Mouse (Mus musculus): ENCODE measurements around the gene Wdr34. TPM values are rescaled to one million over a fixed set of nuclear protein-coding genes. Genes with fewer than 3 reads are reported as not detected.
"Not testable (repeated sequence)": the region's sequence is repeated elsewhere in the genome, so short reads cannot be mapped to it uniquely, and the experiment has no call there.

Gene Wdr34
- polyA plus RNA-seq, 1 experiment from 2014 or later, result 29.0 TPM

DNA sequence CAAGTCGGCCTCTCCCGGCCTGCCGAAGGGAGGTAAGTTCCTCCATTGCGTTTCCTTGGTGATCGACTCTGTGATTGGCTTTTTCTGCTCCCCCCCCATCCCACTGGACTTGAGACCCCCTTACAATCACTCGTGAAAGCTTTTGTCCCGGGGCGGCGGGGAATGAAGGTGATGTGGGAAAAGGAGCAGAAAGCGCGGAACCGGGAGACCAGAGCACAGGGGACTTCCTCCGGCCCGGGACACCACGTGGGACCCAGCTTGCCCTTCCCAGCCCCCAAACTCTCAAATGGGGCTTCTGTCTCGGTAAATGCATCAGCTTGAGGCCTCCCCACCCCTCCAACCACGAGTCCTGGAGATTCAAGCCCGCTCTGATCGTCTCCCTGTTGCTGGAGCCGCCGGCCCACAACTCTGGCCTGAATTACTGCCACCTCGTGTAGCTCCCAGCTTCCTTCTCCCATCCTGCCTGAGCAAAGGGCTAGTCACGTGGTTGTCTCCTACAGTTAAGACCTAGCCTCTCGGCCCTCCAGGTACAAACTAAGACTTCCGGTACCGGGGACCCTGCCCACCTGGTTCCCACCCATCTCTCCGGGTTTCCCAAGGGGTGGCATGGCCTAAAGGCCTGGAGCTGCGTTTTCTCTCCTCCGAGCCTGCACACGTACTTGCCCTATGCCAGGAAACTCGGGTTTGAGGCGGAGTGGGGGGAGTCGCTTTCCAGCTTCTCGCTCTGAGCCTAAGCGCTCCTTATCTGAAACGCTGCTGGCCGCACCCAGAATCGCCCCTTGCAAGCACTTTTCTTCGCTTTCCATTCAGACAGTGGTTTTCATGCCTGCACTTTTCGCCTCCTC, 13.8 kb upstream of the Wdr34 start:
- peak overlapping the region; percentile 80 for H3K9ac ChIP-seq (ENCODE audit: low read depth, low read length)
- DNase-seq (ENCODE audit: low spot score), result peak; percentile 88
- no peaks in the 10 kb centered on the region for H3K36me3 ChIP-seq (ENCODE audit: control insufficient read depth, insufficient read depth, low read length)
- peak overlapping the region; percentile 85 for H3K27ac ChIP-seq (replicated peaks; ENCODE audit: low read depth, low read length)
- H3K9me3 ChIP-seq (ENCODE audit: control insufficient read depth, low read length), result no peaks in the 10 kb centered on the region
- WGBS, result under 1% methylated on average over 36 of the region's 40 CpGs
- H3K4me3 ChIP-seq (ENCODE audit: low read depth, low read length), result peak overlapping the region; percentile 58
- peaks cover 20% of the 10 kb centered on the region for H3K4me1 ChIP-seq (ENCODE audit: control insufficient read depth, insufficient read depth, low read length)
- H3K4me2 ChIP-seq (ENCODE audit: low read depth, low read length), result peak overlapping the region; percentile 73
- peak; percentile 31 for ATAC-seq (ENCODE audit: low read depth)
- H3K27me3 ChIP-seq (replicated peaks; ENCODE audit: control insufficient read depth, insufficient read depth, low read length), result no peaks in the 10 kb centered on the region

DNA sequence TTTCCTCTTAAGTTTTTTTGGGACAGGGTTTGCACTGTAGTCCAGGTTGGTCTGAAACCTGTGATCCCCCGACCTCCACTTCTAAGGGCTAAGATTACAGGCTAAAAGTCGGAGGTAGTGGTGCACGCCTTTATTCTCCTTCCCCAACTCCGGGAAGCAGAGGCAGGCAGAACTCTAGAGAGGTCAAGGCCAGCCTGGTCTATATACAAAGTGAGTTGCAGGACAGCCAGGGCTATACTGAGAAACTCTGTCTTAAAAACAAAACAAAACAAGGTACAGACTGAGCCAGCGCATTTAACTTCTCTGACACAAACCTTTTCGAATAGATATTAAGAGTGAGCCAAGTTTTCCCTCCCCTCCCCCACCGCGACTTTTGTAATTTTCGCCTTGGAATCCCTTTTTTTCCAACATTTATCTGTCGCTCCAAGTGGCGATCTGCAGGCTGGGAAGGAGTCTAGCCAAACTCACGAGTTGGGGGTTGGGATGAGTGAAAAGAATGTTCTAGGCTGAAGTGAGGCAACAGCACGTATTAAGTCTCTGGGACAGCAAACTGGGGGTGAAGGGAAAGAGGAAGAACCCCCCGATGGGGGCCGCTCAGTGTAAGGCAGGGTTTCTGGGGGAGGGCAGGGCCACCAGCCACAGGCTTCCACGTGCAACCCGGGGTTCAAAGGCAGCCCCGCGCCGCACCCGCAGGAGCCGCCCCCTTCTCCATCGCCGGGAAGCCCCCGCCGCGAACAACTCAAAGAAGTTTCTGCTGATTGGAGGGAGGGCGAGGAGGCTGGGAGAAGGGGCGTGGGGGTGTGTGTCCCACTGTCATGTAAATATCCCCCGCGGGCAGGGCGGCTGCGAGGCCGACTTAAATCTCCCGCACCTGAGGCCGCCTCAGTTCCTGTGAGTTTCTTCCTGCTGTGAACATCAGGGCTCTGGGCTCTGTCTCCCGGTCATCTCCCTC, 12.8 kb upstream of the Wdr34 start:
- peak overlapping the region; percentile 58 for H3K4me3 ChIP-seq (ENCODE audit: low read depth, low read length)
- H3K4me1 ChIP-seq (ENCODE audit: control insufficient read depth, insufficient read depth, low read length), result peaks cover 20% of the 10 kb centered on the region
- H3K9ac ChIP-seq (ENCODE audit: low read depth, low read length), result peak overlapping the region; percentile 80
- peak; percentile 93 for DNase-seq (ENCODE audit: low spot score)
- 10% methylated on average over 28 of the region's 37 CpGs for WGBS
- H3K4me2 ChIP-seq (ENCODE audit: low read depth, low read length), result peak overlapping the region; percentile 73
- ATAC-seq (ENCODE audit: low read depth), result peak; percentile 12; the same call in 1 of the 2 replicates
- peak overlapping the region; percentile 85 for H3K27ac ChIP-seq (replicated peaks; ENCODE audit: low read depth, low read length)
- no peaks in the 10 kb centered on the region for H3K27me3 ChIP-seq (replicated peaks; ENCODE audit: control insufficient read depth, insufficient read depth, low read length)
- no peaks in the 10 kb centered on the region for H3K36me3 ChIP-seq (ENCODE audit: control insufficient read depth, insufficient read depth, low read length)
- H3K9me3 ChIP-seq (ENCODE audit: control insufficient read depth, low read length), result no peaks in the 10 kb centered on the region

DNA sequence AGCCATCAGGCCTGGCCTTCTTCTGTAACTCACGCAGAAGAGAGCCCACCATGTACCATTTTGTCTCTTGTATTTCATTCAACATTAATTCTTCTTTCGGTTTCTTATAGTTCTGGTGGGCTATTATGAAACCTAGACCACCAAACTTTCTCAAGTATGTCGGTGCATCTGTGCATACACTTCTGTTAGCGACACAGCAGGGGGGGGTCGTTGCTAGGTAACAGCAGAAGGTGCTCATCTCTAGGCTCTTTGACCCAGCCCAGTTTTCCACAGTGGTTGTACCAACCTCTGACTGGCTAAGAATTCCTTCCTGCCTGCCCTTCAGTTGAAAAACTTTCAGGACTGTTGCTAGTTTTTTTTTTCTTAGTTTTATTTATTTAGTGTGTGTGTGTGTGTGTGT, 9.7 kb upstream of the Wdr34 start:
- 54% methylated on average over 5 of the region's 5 CpGs for WGBS
- no peak for DNase-seq (ENCODE audit: low spot score)
- no peaks in the 10 kb centered on the region for H3K9me3 ChIP-seq (ENCODE audit: control insufficient read depth, low read length)
- no peaks in the 10 kb centered on the region for H3K36me3 ChIP-seq (ENCODE audit: control insufficient read depth, insufficient read depth, low read length)
- no peak overlapping the region for H3K4me3 ChIP-seq (ENCODE audit: low read depth, low read length)
- no peak overlapping the region for H3K27ac ChIP-seq (replicated peaks; ENCODE audit: low read depth, low read length)
- 0 out of 2 replicates have a peak, but pooled peaks cover 4% of the 10 kb centered on the region for H3K4me1 ChIP-seq (ENCODE audit: control insufficient read depth, insufficient read depth, low read length)
- H3K9ac ChIP-seq (ENCODE audit: low read depth, low read length), result no peak overlapping the region
- H3K4me2 ChIP-seq (ENCODE audit: low read depth, low read length), result no peak overlapping the region
- no peak for ATAC-seq (ENCODE audit: low read depth)
- H3K27me3 ChIP-seq (replicated peaks; ENCODE audit: control insufficient read depth, insufficient read depth, low read length), result no peaks in the 10 kb centered on the region

DNA sequence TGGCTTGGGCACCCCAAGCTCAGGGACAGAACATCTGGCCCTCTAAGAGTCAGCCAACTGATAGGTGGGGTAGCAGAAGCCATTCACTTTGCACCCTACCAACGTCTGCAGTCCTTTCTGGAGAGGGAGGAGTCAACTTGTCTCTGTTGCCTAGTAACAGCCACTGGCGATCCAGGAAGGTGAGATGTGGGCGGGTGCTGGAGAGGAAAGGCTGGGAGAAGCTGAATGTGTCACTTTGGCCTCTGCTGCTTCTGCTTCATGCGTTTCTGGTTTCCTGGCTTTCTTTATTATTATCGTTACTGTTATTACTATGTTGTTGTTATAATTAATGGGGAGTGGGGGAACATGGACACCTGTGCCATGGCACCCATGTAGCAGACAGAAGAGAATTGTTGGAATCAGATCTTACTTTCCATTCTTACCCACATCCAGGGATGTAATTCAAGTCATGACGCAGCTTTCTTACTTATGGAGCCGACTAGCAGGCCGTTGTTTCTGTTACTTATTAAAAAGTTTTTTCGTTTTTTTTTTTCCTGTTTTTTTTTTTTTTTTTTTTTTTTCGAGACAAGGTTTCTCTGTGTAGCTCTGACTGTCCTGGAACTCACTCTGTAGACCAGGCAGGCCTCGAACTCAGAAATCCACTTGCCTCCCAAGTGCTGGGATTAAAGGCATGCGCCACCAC, 8.7 kb upstream of the Wdr34 start, which contains the start of gene Set:
Set (plus strand) TSS at position 156 of the 682 bp plus-strand sequence.
- WGBS, result 44% methylated on average over 12 of the region's 12 CpGs
- Histone ChIP-seq H3K4me3 (ENCODE audit: low read depth, low read length) (no peak within 1 kb of the TSS), H3K4me1 (ENCODE audit: control insufficient read depth, insufficient read depth, low read length) (no peaks in the 10 kb centered on the region), H3K4me2 (ENCODE audit: low read depth, low read length) (no peak within 1 kb of the TSS), H3K36me3 (ENCODE audit: control insufficient read depth, insufficient read depth, low read length) (no peaks in the 10 kb centered on the region), H3K9me3 (ENCODE audit: control insufficient read depth, low read length) (no peaks in the 10 kb centered on the region), H3K9ac (ENCODE audit: low read depth, low read length) (no peak within 1 kb of the TSS), H3K27ac (replicated peaks; ENCODE audit: low read depth, low read length) (no peak within 1 kb of the TSS), H3K27me3 (replicated peaks; ENCODE audit: control insufficient read depth, insufficient read depth, low read length) (no peaks in the 10 kb centered on the region)
- ATAC-seq (ENCODE audit: low read depth) (no peak), DNase-seq (ENCODE audit: low spot score) (peak; percentile 36)

DNA sequence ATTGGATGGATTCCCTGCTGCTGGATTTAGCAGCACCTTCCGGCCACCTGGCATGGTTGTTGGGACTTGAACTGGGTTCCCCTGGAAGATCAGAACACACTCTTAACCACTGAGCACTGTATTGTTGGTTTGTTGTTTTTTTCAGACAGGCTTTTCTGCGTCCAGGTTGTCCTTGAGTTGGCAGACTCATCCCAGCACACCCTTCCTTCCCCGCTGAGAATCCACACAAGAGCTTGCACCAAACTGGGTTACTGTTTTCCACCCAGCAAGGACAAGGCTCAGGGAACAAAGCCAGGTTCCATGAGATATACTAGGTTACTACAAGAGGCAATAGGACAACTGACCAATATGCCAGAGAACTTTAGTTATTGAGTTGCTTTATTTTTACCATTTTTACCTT, 8.1 kb upstream of the Wdr34 start:
- Histone ChIP-seq H3K27ac (replicated peaks; ENCODE audit: low read depth, low read length) (no peak overlapping the region), H3K4me3 (ENCODE audit: low read depth, low read length) (no peak overlapping the region), H3K9me3 (ENCODE audit: control insufficient read depth, low read length) (no peaks in the 10 kb centered on the region), H3K9ac (ENCODE audit: low read depth, low read length) (no peak overlapping the region), H3K36me3 (ENCODE audit: control insufficient read depth, insufficient read depth, low read length) (no peaks in the 10 kb centered on the region), H3K27me3 (replicated peaks; ENCODE audit: control insufficient read depth, insufficient read depth, low read length) (no peaks in the 10 kb centered on the region), H3K4me1 (ENCODE audit: control insufficient read depth, insufficient read depth, low read length) (no peaks in the 10 kb centered on the region), H3K4me2 (ENCODE audit: low read depth, low read length) (no peak overlapping the region)
- no peak for DNase-seq (ENCODE audit: low spot score)
- 79% methylated on average over 3 of the region's 3 CpGs for WGBS
- no peak for ATAC-seq (ENCODE audit: low read depth)

DNA sequence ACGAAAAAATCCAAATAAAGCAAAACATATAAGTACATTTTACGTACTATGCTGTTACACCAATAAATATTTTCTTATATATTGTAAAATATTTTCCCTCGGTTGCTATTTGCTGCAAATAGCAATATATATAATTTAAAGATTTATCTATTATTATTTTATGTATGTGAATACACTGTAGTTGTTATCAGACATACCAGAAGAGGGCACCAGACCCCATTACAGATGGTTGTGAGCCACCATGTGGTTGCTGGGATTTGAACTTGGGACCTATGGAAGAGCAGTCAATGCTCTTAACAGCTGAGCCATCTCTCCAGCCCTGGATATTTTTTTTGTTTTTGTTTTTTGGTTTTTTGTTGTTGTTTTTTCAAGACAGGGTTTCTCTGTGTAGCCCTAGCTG, 6.6 kb upstream of the Wdr34 start:
- not testable (repeated sequence) for H3K4me2 ChIP-seq (ENCODE audit: low read depth, low read length); DNase-seq (ENCODE audit: low spot score); H3K4me1 ChIP-seq (ENCODE audit: control insufficient read depth, insufficient read depth, low read length); H3K36me3 ChIP-seq (ENCODE audit: control insufficient read depth, insufficient read depth, low read length); H3K9me3 ChIP-seq (ENCODE audit: control insufficient read depth, low read length); ATAC-seq (ENCODE audit: low read depth); H3K27me3 ChIP-seq (replicated peaks; ENCODE audit: control insufficient read depth, insufficient read depth, low read length); H3K27ac ChIP-seq (replicated peaks; ENCODE audit: low read depth, low read length); H3K9ac ChIP-seq (ENCODE audit: low read depth, low read length); H3K4me3 ChIP-seq (ENCODE audit: low read depth, low read length)
- 91% methylated on average over 3 of the region's 3 CpGs for WGBS

DNA sequence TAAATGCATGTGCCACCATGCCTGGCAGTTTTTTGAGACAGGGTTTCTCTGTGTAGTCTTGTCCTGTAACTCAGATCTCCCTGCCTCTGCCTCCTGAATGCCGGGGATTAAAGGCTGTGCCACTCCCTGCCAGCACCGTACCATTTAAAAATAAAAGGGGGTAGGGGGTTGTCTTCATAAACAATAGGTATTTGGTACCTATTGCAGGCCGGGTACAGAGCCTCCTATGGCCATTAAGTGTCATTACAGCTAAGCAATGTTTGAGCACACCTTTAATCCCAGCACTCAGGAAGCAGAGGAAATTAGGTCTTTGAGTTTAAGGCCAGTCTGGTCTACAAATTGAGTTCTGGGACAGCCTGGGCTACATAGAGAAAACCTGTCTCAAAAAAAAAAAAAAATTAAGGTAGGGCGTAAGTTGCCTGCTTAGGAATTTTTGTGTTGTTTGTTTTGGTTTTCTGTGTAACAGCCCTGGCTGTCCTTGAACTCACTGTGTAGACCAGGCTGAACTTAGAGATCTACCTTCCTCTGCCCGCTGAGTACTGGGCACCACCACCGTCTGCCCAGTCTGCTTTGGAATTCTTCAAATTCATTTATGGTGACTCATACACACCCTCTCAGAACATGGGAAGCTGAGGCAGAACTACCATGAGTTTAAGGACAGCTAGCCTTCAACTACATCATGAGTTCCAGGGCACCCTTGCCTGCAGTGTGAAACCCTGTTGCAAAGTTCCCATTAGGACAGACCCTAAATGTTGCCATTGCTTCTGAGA, 3.5 kb upstream of the Wdr34 start:
- H3K4me1 ChIP-seq (ENCODE audit: control insufficient read depth, insufficient read depth, low read length), result peaks cover 9% of the 10 kb centered on the region; the same call in 1 of the 2 replicates
- no peak overlapping the region for H3K4me2 ChIP-seq (ENCODE audit: low read depth, low read length)
- no peak overlapping the region for H3K27ac ChIP-seq (replicated peaks; ENCODE audit: low read depth, low read length)
- H3K9ac ChIP-seq (ENCODE audit: low read depth, low read length), result no peak overlapping the region
- ATAC-seq (ENCODE audit: low read depth), result no peak
- H3K9me3 ChIP-seq (ENCODE audit: control insufficient read depth, low read length), result no peaks in the 10 kb centered on the region
- H3K27me3 ChIP-seq (replicated peaks; ENCODE audit: control insufficient read depth, insufficient read depth, low read length), result no peaks in the 10 kb centered on the region
- DNase-seq (ENCODE audit: low spot score), result no peak
- H3K4me3 ChIP-seq (ENCODE audit: low read depth, low read length), result no peak overlapping the region
- WGBS, result 44% methylated on average over 6 of the region's 6 CpGs
- H3K36me3 ChIP-seq (ENCODE audit: control insufficient read depth, insufficient read depth, low read length), result no peaks in the 10 kb centered on the region

Measured in embryonic facial prominence, embryonic 14.5 days (tissue).